Mouse (Mus musculus) forebrain, embryonic 16.5 days (tissue): ENCODE data around the gene Chst11. TPM values are rescaled to one million over a fixed set of nuclear protein-coding genes. Genes with fewer than 3 reads are reported as not detected.

Experiments
- ATAC-seq: fragments of 200-750 bp; cut with Nextera tagmentation; 2 replicates; pipeline ENCODE4 v1.8.0; 2017; ENCODE audit warnings: mild to moderate bottlenecking, moderate library complexity
- H3K27ac ChIP-seq: fragments of 300-500 bp; sonication (generic); 2 replicates; pipeline ENCODE4 v1.5.1; 2014; ENCODE audit warnings: low read length, control low read depth
- H3K27me3 ChIP-seq: fragments of 300-500 bp; sonication (generic); replicated peaks from 2 replicates; pipeline ENCODE4 v1.6.1; 2014; ENCODE audit warnings: low read length; ENCODE audit not compliant: control insufficient read depth, insufficient read depth
- H3K36me3 ChIP-seq: fragments of 300-500 bp; sonication (generic); 2 replicates; pipeline ENCODE4 v1.6.1; 2014; ENCODE audit not compliant: control insufficient read depth, insufficient read depth
- H3K4me1 ChIP-seq: fragments of 300-500 bp; sonication (generic); replicated peaks from 2 replicates; pipeline ENCODE4 v1.6.1; 2014; ENCODE audit warnings: low read length; ENCODE audit not compliant: control insufficient read depth, insufficient read depth
- H3K4me2 ChIP-seq: fragments of 300-500 bp; sonication (generic); 2 replicates; pipeline ENCODE4 v1.6.1; 2014; ENCODE audit warnings: mild to moderate bottlenecking, low read length, control low read depth
- H3K4me3 ChIP-seq: fragments of 300-500 bp; sonication (generic); replicated peaks from 2 replicates; pipeline ENCODE4 v1.5.1; 2014; ENCODE audit warnings: mild to moderate bottlenecking, low read length, control low read depth
- H3K9ac ChIP-seq: fragments of 300-500 bp; sonication (generic); replicated peaks from 2 replicates; pipeline ENCODE4 v1.6.1; 2014; ENCODE audit warnings: low read depth, low read length, control low read depth
- H3K9me3 ChIP-seq: fragments of 300-500 bp; sonication (generic); 2 replicates; pipeline ENCODE4 v1.6.1; 2016; ENCODE audit warnings: low read length; ENCODE audit not compliant: control insufficient read depth
- whole genome bisulfite sequencing: fragments of 180-500 bp; shearing (Covaris S2); extraction: QIAGEN DNeasy Blood & Tissue Kit; methylation state at CpG from one replicate; pipeline ENCODE4 v1.1.7; 2014; 5-methylcytosine and 5-hydroxymethylcytosine counted together
- polyA plus RNA-seq: library from polyadenylated mRNA; unstranded; fragments of >200 nt; fragmentation: Nextera tagmentation; extraction: Ambion mirVana; gene quantifications from 2 replicates; pipeline ENCODE4 v1.2.1, GENCODE M21; 2015

The Chst11 gene
- polyA plus RNA-seq, 1 experiment from 2014 or later: 3.4 TPM

DNA sequence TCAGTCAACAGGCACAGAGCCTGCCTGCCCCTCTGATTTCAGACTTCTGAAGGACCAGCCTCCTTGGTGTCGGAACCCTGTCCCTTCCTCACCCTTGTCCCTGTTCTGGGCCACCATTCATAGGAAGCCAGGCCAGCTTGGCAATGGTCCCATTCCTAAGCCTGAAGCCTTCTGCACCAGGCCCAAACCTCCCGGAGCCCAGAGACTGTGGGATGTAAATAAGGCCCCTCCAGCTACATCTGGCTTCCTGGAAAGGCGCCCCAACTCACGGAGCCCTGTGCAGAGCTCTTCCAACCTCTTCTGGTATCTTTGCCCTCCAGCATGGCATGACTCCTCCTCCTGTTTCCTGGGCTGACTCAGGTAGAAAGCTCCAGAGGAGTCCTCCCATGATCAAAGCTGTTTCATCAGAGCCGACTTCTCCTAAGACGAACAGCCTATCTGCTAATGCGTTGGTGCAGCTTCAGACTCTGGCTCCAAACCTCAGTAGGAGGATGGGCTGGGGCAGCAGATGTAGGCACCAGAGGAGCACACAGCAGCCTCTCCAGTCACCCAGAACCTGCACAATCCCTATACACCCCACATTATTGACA lies 199.3 kb downstream of the Chst11 start:
- Histone ChIP-seq H3K9ac (no peak overlapping the region), H3K27ac (no peak overlapping the region; the same call in 1 of the 2 replicates), H3K9me3 (no peaks in the 10 kb centered on the region), H3K36me3 (no peaks in the 10 kb centered on the region), H3K27me3 (no peaks in the 10 kb centered on the region), H3K4me3 (no peak overlapping the region), H3K4me2 (no peak overlapping the region), H3K4me1 (peaks cover 26% of the 10 kb centered on the region)
- ATAC-seq: peak; percentile 49; the same call in 1 of the 2 replicates
- 53% methylated on average over 7 of the region's 7 CpGs for WGBS

DNA sequence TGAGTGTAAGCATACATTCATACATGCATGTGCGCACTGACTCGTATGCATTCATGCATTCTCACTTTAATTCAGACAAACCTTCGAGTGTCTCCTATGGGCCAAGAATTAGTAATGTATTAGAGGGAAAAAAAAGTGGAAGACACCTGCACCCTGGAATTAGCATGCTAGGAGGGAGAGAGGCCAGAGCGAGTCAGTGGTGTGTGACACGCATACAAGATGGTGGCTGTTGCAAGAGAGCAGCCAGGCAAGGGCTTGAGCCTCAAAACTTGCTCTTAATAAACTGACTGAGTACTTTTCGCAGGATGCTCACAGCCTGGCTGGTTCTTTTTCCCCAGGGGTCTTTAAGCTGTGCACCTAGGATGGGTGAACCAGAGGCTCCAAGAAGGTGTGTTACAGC lies 199.8 kb downstream of the Chst11 start:
- no peak for ATAC-seq
- H3K4me3 ChIP-seq: no peak overlapping the region
- no peaks in the 10 kb centered on the region for H3K9me3 ChIP-seq
- H3K4me2 ChIP-seq: no peak overlapping the region
- no peaks in the 10 kb centered on the region for H3K27me3 ChIP-seq
- no peaks in the 10 kb centered on the region for H3K36me3 ChIP-seq
- no peak overlapping the region; the same call in 1 of the 2 replicates for H3K27ac ChIP-seq
- H3K4me1 ChIP-seq: peaks cover 26% of the 10 kb centered on the region
- no peak overlapping the region for H3K9ac ChIP-seq
- 78% methylated on average over 6 of the region's 6 CpGs for WGBS

DNA sequence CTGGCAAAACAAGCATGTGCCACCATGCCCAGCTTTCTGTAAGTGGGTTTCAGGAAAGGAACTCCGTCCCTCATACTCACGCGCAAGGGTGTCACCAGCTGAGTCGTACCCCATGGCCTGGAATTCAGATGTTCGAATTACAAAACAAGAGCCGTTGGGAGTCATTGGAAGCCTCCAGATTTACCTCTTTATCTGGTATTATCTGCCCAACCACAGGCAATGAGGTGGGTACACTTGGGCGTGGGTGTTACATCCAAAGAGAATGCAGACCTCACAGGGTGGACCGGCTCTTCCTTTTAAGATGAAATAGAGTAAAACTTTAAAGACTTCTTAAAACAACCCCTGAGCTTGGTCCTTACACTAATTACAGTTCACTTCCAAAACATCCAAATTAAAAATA lies 200.9 kb downstream of the Chst11 start:
- H3K36me3 ChIP-seq: no peaks in the 10 kb centered on the region; the same call in 1 of the 2 replicates
- H3K27me3 ChIP-seq: no peaks in the 10 kb centered on the region
- no peak overlapping the region for H3K4me3 ChIP-seq
- no peak overlapping the region for H3K4me2 ChIP-seq
- no peak overlapping the region for H3K27ac ChIP-seq
- no peaks in the 10 kb centered on the region for H3K9me3 ChIP-seq
- no peak for ATAC-seq
- H3K9ac ChIP-seq: no peak overlapping the region
- peaks cover 26% of the 10 kb centered on the region for H3K4me1 ChIP-seq
- 90% methylated on average over 8 of the region's 8 CpGs for WGBS

DNA sequence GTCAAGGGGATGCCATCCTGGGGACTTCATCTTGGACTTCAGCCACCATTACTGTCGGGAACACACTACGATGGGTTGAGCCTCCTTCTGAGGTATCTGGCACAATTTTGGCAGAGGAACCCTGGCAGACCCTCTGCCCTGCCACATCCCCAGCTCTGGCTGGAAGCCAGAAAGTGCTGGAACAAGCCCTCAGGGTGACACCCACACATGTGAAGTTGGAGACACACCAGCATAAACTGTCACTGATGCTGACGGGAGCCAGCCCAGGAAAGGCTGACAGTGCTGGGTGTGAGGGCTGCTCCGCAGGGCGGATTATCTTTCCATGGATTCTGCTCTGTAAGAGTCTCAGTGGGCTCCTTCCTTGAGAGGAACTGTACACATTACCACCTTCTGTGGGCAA lies 201.7 kb downstream of the Chst11 start:
- peaks cover 22% of the 10 kb centered on the region for H3K4me1 ChIP-seq
- no peaks in the 10 kb centered on the region for H3K27me3 ChIP-seq
- no peak overlapping the region for H3K4me3 ChIP-seq
- no peak overlapping the region for H3K4me2 ChIP-seq
- H3K9ac ChIP-seq: no peak overlapping the region
- no peak overlapping the region for H3K27ac ChIP-seq
- WGBS: 42% methylated on average over 5 of the region's 5 CpGs
- ATAC-seq: no peak
- no peaks in the 10 kb centered on the region; the same call in 1 of the 2 replicates for H3K36me3 ChIP-seq
- no peaks in the 10 kb centered on the region for H3K9me3 ChIP-seq

DNA sequence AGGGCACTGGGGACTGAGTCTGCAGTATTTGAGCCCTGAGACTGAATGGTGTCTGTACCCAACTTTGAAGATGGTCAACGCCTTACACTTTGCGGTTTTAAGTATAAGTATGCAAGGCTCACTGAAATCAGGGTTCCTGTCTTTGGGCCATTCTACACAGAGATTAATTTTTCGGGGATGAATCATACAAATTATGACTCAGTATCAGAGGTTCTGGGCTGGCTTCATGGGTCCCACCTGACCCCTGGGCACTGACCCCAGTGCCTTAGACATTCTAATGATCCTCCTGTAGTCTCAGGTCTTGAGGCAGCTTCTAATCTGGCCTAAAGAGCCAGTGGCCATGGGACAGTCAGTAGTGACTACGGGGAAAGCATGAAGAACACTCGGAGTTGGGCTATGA lies 203.8 kb downstream of the Chst11 start:
- no peaks in the 10 kb centered on the region; the same call in 1 of the 2 replicates for H3K36me3 ChIP-seq
- 94% methylated on average over 5 of the region's 5 CpGs for WGBS
- H3K27me3 ChIP-seq: no peaks in the 10 kb centered on the region
- peaks cover 16% of the 10 kb centered on the region for H3K4me1 ChIP-seq
- H3K9ac ChIP-seq: no peak overlapping the region
- no peak overlapping the region for H3K27ac ChIP-seq
- no peaks in the 10 kb centered on the region for H3K9me3 ChIP-seq
- H3K4me2 ChIP-seq: no peak overlapping the region
- no peak for ATAC-seq
- H3K4me3 ChIP-seq: no peak overlapping the region

DNA sequence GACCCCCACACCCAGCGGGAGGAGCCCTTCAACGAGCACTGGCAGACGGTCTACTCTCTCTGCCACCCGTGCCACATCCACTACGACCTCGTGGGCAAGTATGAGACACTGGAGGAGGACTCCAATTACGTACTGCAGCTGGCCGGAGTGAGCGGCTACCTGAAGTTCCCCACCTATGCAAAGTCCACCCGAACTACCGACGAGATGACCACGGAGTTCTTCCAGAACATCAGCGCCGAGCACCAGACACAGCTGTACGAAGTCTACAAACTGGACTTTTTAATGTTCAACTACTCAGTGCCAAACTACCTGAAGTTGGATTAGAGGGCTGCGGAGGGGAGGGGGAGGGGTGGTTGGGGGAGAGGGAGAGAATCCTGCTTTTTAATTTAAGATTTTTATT lies 206.2 kb downstream of the Chst11 start:
- ATAC-seq: no peak
- H3K27ac ChIP-seq: no peak overlapping the region
- peaks cover 9% of the 10 kb centered on the region for H3K4me1 ChIP-seq
- no peaks in the 10 kb centered on the region for H3K27me3 ChIP-seq
- no peak overlapping the region for H3K4me2 ChIP-seq
- no peaks in the 10 kb centered on the region for H3K9me3 ChIP-seq
- no peak overlapping the region for H3K4me3 ChIP-seq
- no peak overlapping the region for H3K9ac ChIP-seq
- 95% methylated on average over 17 of the region's 17 CpGs for WGBS
- H3K36me3 ChIP-seq: no peaks in the 10 kb centered on the region; the same call in 1 of the 2 replicates

DNA sequence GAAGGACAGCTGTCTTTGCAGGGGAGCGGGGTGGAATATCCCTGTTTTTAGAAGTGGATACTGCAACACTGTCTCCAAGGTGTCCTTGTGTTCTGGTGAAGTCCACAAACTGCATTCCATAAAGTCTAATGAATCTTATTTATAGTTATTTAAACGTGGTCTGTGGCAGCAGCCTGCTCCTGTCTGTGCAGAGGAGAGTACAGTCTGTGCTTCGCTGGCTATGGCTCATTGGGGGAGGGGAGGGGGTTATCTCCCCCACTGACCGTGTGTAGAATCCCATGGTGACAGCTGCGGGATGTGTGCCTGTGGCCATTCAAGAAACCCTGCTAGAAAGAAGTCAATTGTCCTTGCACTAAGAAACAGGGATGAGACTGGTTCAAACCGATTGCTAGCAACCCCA lies 206.7 kb downstream of the Chst11 start:
- Histone ChIP-seq H3K27me3 (no peaks in the 10 kb centered on the region), H3K36me3 (no peaks in the 10 kb centered on the region; the same call in 1 of the 2 replicates), H3K4me1 (peaks cover 7% of the 10 kb centered on the region), H3K27ac (no peak overlapping the region), H3K4me3 (no peak overlapping the region), H3K4me2 (no peak overlapping the region), H3K9me3 (no peaks in the 10 kb centered on the region), H3K9ac (no peak overlapping the region)
- 45% methylated on average over 6 of the region's 6 CpGs for WGBS
- no peak for ATAC-seq

DNA sequence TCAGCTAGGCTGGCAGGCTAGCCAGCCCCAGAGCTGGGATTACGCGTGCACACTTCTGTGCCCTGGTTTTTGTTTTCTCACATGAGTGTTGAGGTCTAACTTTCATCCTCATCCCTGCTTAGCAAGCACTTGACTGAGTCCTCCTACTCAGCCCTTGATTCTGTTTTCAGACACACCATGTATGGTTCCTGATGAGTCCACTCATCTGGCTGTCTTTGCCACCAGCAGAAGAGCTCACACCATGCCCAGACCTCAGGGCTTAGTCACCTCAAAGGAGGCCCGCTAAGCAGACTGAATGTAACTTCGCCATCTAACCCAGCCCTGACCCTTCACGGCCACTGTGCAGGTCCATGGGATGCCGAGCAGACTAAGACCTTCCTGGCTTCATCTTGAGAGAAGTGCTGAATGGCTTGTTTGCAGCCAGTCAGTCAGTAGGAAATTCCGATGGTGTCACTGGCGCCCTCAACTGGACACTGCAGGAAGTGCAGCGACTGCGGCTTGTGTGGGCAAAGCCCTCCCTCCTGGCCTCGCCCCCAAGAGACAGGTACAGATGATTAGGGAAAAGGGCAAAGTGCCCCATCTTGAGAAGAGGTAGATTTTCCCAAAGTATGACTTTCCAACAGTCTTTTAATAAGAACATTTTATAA lies 212.5 kb downstream of the Chst11 start:
- Histone ChIP-seq H3K27me3 (no peaks in the 10 kb centered on the region), H3K9me3 (no peaks in the 10 kb centered on the region), H3K36me3 (no peaks in the 10 kb centered on the region), H3K27ac (no peak overlapping the region), H3K9ac (no peak overlapping the region), H3K4me3 (no peak overlapping the region), H3K4me1 (peaks cover 5% of the 10 kb centered on the region; the same call in 1 of the 2 replicates), H3K4me2 (no peak overlapping the region)
- ATAC-seq: peak; percentile 15; the same call in 1 of the 2 replicates
- 55% methylated on average over 11 of the region's 11 CpGs for WGBS

DNA sequence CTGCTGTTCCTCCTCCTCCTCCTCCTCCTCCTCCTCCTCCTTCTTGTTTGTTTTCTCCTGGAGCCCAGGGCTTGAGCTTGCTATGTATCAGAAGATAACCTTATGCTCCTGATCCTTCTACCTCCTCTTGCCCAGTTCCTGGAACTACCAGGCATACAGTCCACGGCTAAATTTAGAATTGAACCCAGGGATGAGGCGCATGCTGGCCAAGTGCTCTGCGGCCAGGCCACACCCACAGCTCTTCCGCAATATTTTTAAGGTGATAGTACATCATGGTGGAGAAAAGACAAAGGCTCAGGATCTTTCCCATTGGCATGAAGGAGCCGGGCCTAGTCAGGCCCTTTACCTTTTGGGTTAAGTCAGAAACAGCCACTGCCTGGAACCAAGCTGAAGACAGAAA lies 213.4 kb downstream of the Chst11 start:
- Histone ChIP-seq H3K36me3 (no peaks in the 10 kb centered on the region), H3K4me2 (no peak overlapping the region), H3K27ac (no peak overlapping the region), H3K9me3 (no peaks in the 10 kb centered on the region), H3K9ac (no peak overlapping the region), H3K27me3 (no peaks in the 10 kb centered on the region), H3K4me3 (no peak overlapping the region), H3K4me1 (peaks cover 5% of the 10 kb centered on the region; the same call in 1 of the 2 replicates)
- WGBS: 82% methylated on average over 5 of the region's 5 CpGs
- ATAC-seq: no peak
